Mouse (Mus musculus) liver, embryonic 14.5 days (tissue): ENCODE measurements around the gene Bend5. TPM values are rescaled to one million over a fixed set of nuclear protein-coding genes. Genes with fewer than 3 reads are reported as not detected.

ENCODE experiments used
- ATAC-seq: fragments of 200-750 bp; cut with Nextera tagmentation; 2 replicates; pipeline ENCODE4 v1.8.0; 2017; ENCODE audit warnings: moderate number of reproducible peaks, mild to moderate bottlenecking, moderate library complexity; ENCODE audit not compliant: insufficient read depth
- DNase-seq, 3 experiments: peaks; one replicate each; pipeline ENCODE4 v3.0.0-alpha.2; 2012 to 2013; ENCODE audit warnings: low read depth in 3 of 3, low spot score in 3 of 3
- H3K27ac ChIP-seq: fragments of 300-500 bp; sonication (generic); 2 replicates; pipeline ENCODE4 v1.5.1; 2014; ENCODE audit warnings: moderate library complexity, mild to moderate bottlenecking, control low read depth, inconsistent platforms
- H3K27me3 ChIP-seq: fragments of 300-500 bp; sonication (generic); 2 replicates; pipeline ENCODE4 v1.6.1; 2014; ENCODE audit warnings: mild to moderate bottlenecking, low read length, moderate library complexity; ENCODE audit not compliant: control insufficient read depth, insufficient read depth
- H3K36me3 ChIP-seq: fragments of 300-500 bp; sonication (generic); replicated peaks from 2 replicates; pipeline ENCODE4 v1.6.1; 2014; ENCODE audit warnings: low read depth; ENCODE audit not compliant: control insufficient read depth, insufficient read depth
- H3K4me1 ChIP-seq, 2 experiments: fragments of 200-500 bp in 1 of 2; fragments of 300-500 bp in 1 of 2; sonication (generic) in 1 of 2; replicated peaks; 2 replicates each; pipeline ENCODE4 v1.6.1; 2012 to 2014; ENCODE audit warnings: antibody characterized with exemption in 1 of 2, inconsistent platforms in 1 of 2, low read length in 1 of 2; ENCODE audit not compliant: control insufficient read depth in 2 of 2, insufficient read depth in 2 of 2
- H3K4me2 ChIP-seq: fragments of 300-500 bp; sonication (generic); 2 replicates; pipeline ENCODE4 v1.6.1; 2014; ENCODE audit warnings: low read depth, mild to moderate bottlenecking, control low read depth, moderate library complexity
- H3K4me3 ChIP-seq, 2 experiments: fragments of 200-500 bp in 1 of 2; fragments of 300-500 bp in 1 of 2; sonication (generic) in 1 of 2; 2 replicates each; pipeline ENCODE4 v1.5.1; 2012 to 2014; ENCODE audit warnings: low read depth in 2 of 2, low read length in 2 of 2, mild to moderate bottlenecking in 2 of 2, control low read depth in 1 of 2, inconsistent platforms in 1 of 2, moderate library complexity in 1 of 2; ENCODE audit not compliant: insufficient read depth in 1 of 2
- H3K9ac ChIP-seq: fragments of 300-500 bp; sonication (generic); replicated peaks from 2 replicates; pipeline ENCODE4 v1.6.1; 2014; ENCODE audit warnings: mild to moderate bottlenecking, control low read depth, moderate library complexity
- H3K9me3 ChIP-seq: fragments of 300-500 bp; sonication (generic); 2 replicates; pipeline ENCODE4 v1.6.1; 2016; ENCODE audit warnings: low read length, mixed read lengths; ENCODE audit not compliant: control insufficient read depth
- CTCF ChIP-seq: IDR thresholded peaks from 2 replicates; pipeline ENCODE4 v1.5.1; 2016; ENCODE audit warnings: antibody characterized with exemption, low read depth, control low read depth
- EP300 ChIP-seq: IDR thresholded peaks from 2 replicates; pipeline ENCODE4 v1.6.1; 2016; ENCODE audit warnings: antibody characterized with exemption, low read depth
- WGBS: fragments of 180-500 bp; shearing (Covaris S2); extraction: QIAGEN DNeasy Blood & Tissue Kit; methylation state at CpG from one replicate; pipeline ENCODE4 v1.1.7; 2014; ENCODE audit not compliant: insufficient replicate concordance; 5-methylcytosine and 5-hydroxymethylcytosine counted together
- polyA plus RNA-seq, 2 experiments: library from polyadenylated mRNA; depleted of rRNA in 1 of 2; stranded (reverse) in 1 of 2; unstranded in 1 of 2; fragments of >200 nt; fragmentation: Nextera tagmentation in 1 of 2; extraction: Ambion mirVana in 1 of 2; gene quantifications; 2 replicates each; pipeline versions ENCODE4 v1.2.1 to v1.2.3; 2012 to 2014

Gene Bend5
- polyA plus RNA-seq, 2 experiments, result 0.32 to 0.47 TPM

- H3K36me3 ChIP-seq, result no peaks in the 10 kb centered on the region
- ATAC-seq (no peak), DNase-seq (no peak)
- no peak overlapping the region for H3K4me2 ChIP-seq
- H3K9ac ChIP-seq, result no peak overlapping the region
- H3K4me1 ChIP-seq, result no peaks in the 10 kb centered on the region
- TF ChIP-seq CTCF (no peak), EP300 (no peak)
- no peak overlapping the region for H3K4me3 ChIP-seq
- 49% methylated on average over 3 of the region's 3 CpGs for whole genome bisulfite sequencing
- no peaks in the 10 kb centered on the region for H3K9me3 ChIP-seq
- no peak overlapping the region for H3K27ac ChIP-seq
- peaks cover 19% of the 10 kb centered on the region for H3K27me3 ChIP-seq
Observed at GRCm38 (mm10) chr4:111416126-111416525, 1.3 kb downstream of the Bend5 start.

DNA sequence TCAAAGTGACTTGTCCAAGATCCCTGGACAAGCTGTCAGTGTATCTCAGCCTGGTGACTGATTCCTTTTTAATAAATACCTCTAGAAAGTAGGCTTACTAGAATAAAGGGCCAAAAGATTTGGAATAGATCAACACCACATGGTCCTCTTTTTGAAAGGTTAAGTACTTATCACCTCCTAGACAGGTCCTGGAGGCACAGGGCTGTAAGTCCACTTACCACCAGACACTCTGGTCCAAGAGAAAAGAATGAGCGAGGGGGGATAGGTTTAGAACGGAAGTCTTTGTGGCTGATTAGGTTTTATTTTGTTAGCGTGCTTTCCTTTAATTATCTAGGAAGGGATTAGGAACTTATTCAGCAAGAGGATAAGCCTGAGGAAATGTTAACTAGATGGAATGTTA lies 1.7 kb downstream of the Bend5 start:
- WGBS, result 52% methylated on average over 3 of the region's 3 CpGs
- Histone ChIP-seq H3K9ac (no peak overlapping the region), H3K4me1 (no peaks in the 10 kb centered on the region), H3K27ac (no peak overlapping the region), H3K36me3 (no peaks in the 10 kb centered on the region), H3K27me3 (peaks cover 19% of the 10 kb centered on the region), H3K4me2 (no peak overlapping the region), H3K4me3 (no peak overlapping the region), H3K9me3 (no peaks in the 10 kb centered on the region)
- ATAC-seq (no peak), DNase-seq (no peak)
- no peak for TF ChIP-seq CTCF
- no peak for TF ChIP-seq EP300

DNA sequence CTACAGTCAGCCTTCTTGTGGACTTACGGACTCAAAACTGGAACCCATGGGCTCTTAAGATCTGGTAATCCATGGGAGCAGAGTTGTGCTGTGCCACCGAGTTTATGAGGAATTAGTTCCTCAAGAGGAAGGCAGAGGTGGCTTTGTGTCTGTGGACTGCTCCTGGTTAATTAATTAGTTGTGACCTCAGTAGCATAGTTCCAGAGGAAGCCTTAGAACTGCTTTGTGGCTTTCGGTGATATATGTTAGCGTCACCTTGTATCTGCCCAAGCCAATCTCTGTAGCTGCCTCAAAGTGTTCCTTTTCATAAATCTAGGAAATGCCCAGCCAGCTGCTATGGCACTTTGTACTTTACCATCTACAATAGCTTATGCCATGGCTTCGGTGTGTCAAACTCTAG lies 2.9 kb downstream of the Bend5 start:
- TF ChIP-seq EP300, result no peak
- TF ChIP-seq CTCF, result no peak
- WGBS, result 62% methylated on average over 5 of the region's 5 CpGs
- Histone ChIP-seq H3K9ac (no peak overlapping the region), H3K27ac (no peak overlapping the region), H3K9me3 (no peaks in the 10 kb centered on the region), H3K27me3 (peaks cover 19% of the 10 kb centered on the region), H3K4me1 (no peaks in the 10 kb centered on the region), H3K4me2 (no peak overlapping the region), H3K36me3 (no peaks in the 10 kb centered on the region), H3K4me3 (no peak overlapping the region)
- ATAC-seq, result no peak
- DNase-seq, result no peak

- TF ChIP-seq CTCF (no peak), EP300 (no peak)
- H3K9me3 ChIP-seq, result no peaks in the 10 kb centered on the region
- ATAC-seq, result no peak
- H3K9ac ChIP-seq, result no peak overlapping the region
- H3K4me2 ChIP-seq, result no peak overlapping the region
- 41% methylated on average over 1 of the region's 1 CpGs for WGBS
- H3K36me3 ChIP-seq, result no peaks in the 10 kb centered on the region
- H3K4me1 ChIP-seq, result no peaks in the 10 kb centered on the region
- H3K4me3 ChIP-seq, result no peak overlapping the region
- peaks cover 15% of the 10 kb centered on the region for H3K27me3 ChIP-seq
- DNase-seq, result no peak
- H3K27ac ChIP-seq, result no peak overlapping the region
Observed at GRCm38 (mm10) chr4:111419476-111419875, 4.7 kb downstream of the Bend5 start.

- DNase-seq (no peak), ATAC-seq (no peak)
- WGBS, result 67% methylated on average over 3 of the region's 3 CpGs
- Histone ChIP-seq H3K9ac (no peak overlapping the region), H3K4me1 (no peaks in the 10 kb centered on the region), H3K36me3 (no peaks in the 10 kb centered on the region), H3K4me2 (no peak overlapping the region), H3K4me3 (no peak overlapping the region), H3K27ac (no peak overlapping the region), H3K27me3 (peaks cover 9% of the 10 kb centered on the region), H3K9me3 (no peaks in the 10 kb centered on the region)
- no peak for TF ChIP-seq EP300
- no peak for TF ChIP-seq CTCF
Observed at GRCm38 (mm10) chr4:111420031-111420430, 5.2 kb downstream of the Bend5 start.
